Mouse (Mus musculus): Measurements from ENCODE around the gene Tas2r134.

Gene Tas2r134

DNA sequence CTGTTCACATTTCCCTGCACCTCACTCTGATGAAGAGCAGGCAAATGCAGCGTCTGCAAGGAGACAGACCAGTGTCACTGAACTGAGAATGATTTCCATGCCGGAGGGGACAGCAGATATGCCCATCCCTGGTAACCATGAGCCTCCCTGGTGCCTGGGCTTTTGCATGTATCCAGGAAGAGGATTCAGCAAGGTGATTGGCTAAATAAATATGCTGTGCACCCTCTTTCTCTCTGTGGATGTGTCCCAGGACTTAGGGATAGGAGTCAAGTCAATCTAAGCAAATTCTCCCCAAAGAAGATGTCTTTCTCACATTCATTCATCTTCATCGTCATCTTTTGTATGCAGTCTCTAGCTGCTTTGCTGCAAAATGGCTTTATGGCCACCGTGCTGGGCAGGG is at the start of gene Tas2r134:
TSS of gene Tas2r134 (plus strand) at position 301 of the 400 bp plus-strand sequence.
- no peak for DNase-seq (ENCODE audit: low read depth, low spot score)

GRCm38 (mm10) chr2:51579767-51580166 is 47.5 kb upstream of the Tas2r134 start:
- no peak for DNase-seq (ENCODE audit: low read depth, low spot score)

- DNase-seq (ENCODE audit: low read depth, low spot score) = no peak
These were observed 43.0 kb upstream of the Tas2r134 start for GRCm38 (mm10) chr2:51584050-51585046.

DNA sequence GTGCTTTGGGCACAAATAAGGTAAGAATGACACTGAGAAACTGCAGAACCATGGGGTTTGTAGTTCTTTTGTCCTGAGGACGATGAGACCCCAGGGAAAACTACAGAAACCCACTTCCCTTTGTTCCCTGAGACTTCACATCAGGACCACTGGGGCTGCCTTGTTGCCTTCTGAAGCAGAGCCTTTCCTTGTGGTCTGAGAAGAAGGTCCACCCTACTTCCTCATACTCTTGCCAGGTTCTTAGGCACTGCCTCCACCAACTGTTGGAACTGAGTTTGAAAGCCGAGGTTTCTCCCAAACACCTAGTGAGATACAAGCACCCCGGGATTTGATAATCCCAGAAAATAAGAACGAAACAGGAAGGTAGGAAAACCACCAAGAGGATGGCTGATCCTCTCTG is 39.0 kb upstream of the Tas2r134 start:
- DNase-seq (ENCODE audit: low read depth, low spot score) = no peak

GRCm38 (mm10) chr2:51588895-51589294 is 38.4 kb upstream of the Tas2r134 start:
- no peak for DNase-seq (ENCODE audit: low read depth, low spot score)

- no peak for DNase-seq (ENCODE audit: low read depth, low spot score)
These were observed 37.7 kb upstream of the Tas2r134 start for GRCm38 (mm10) chr2:51589627-51590026.

- no peak for DNase-seq (ENCODE audit: low read depth, low spot score)
These were observed 37.0 kb upstream of the Tas2r134 start for GRCm38 (mm10) chr2:51590308-51590707.

GRCm38 (mm10) chr2:51592157-51592556 is 35.2 kb upstream of the Tas2r134 start:
- no peak for DNase-seq (ENCODE audit: low read depth, low spot score)

DNA sequence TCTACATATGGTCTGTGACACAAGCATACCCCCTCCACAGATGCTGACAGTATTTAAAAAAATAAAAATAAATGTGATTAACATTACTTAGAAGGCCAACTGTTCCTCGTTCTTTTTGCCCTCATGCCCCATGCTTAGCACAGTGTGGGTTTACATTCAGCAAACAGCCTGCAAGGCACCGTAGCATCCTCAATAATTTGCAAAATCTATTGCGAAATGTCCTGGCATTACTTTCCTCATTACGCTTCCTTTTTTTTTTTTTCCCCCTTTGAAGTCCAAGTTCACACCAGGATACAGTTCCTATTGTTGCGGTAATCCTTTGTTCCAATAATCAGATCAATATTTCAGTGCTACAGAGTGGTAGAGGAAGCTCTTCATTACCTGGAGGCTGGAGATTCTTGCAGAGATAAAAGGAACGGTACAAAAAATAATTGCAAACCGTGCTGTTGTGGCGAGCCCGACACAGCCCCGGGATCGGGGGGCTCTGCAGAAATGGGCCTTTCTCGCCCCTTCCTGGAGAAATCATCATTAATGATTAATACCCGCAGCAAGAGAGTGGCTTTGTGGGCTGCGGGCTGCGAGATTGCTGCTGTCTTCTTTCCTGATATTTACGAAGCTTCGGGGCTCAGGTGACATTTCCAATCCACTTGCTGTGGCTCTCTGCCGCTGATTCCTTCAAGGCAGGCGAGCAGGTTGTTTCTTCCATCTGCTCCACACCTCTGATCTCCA is 27.7 kb upstream of the Tas2r134 start:
- no peak for DNase-seq (ENCODE audit: low read depth, low spot score)

DNA sequence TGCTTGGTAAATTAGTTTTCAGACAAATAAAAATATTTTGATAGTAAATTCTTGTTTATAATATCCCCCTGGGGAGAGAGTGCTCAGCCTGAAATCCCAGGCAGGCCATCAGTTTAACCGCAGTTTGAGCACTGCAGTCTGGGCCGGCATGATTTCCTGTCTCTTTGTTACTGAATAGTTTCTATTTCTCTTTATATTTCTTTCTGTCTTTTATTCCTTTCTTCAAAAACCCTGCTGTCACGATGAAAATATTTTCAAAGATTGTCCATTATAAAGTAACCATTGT is 27.2 kb upstream of the Tas2r134 start:
- DNase-seq (ENCODE audit: low read depth, low spot score) = no peak

GRCm38 (mm10) chr2:51600873-51601272 is 26.4 kb upstream of the Tas2r134 start:
- no peak for DNase-seq (ENCODE audit: low read depth, low spot score)

- DNase-seq (ENCODE audit: low read depth, low spot score) = no peak
These were observed 17.0 kb upstream of the Tas2r134 start for GRCm38 (mm10) chr2:51610305-51610704.

GRCm38 (mm10) chr2:51610897-51611296 is 16.4 kb upstream of the Tas2r134 start:
- no peak for DNase-seq (ENCODE audit: low read depth, low spot score)

DNA sequence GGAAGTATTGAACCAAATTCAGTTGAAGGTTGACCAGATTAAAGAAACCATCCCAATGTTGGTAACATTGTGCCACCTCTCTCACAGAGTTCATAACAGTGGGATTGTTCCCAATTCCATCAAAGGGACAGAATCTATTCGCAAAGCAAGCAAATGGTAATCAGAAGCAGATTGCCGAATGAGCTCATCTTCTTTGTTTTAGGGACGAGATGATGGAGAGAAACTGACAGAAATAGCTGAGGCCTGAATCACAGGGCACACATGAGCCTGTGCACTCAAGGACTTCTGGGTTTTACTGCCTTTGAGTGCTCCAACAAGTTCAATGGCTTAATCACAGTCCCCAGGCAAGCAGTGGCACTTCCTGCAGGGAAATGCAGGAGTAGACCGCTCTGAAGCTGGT is 13.6 kb upstream of the Tas2r134 start:
- no peak for DNase-seq (ENCODE audit: low read depth, low spot score)

DNA sequence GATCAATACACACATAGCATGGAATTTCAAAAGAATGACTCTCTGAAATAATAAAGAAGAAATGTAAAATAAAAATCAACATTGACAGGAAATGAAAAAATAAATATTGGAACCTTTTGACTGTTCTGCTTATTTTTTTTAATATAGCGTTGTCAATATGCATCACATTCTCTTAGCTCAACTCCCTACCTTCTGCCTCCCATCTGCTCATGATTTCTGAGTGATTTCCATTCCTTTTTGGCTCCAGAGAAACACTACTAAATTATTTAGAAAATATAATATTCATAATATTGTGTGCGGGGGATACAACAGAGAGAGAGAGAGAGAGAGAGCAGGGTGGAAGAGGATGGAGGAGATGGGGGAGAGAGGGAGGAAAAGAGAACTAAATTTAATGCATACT is 5.4 kb upstream of the Tas2r134 start:
- no peak for DNase-seq (ENCODE audit: low read depth, low spot score)

DNA sequence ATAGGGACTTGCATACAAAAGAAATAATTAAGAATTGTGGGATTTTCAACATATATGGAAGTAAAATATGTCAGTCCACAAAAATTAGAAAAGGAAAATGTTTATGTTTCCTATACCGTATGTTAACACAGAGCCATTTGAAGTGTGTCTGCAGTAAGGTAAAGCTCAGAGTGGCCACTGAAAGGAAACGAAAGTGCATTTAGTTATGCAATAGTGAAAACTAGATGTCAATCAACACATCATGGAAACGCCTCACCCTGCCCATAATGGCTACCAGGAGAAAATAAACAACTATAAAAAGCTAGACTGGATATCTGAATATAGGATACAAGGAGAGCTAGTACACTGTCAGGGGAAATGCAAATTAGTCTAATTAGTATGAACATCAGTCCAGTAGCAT is 1.3 kb upstream of the Tas2r134 start:
- DNase-seq (ENCODE audit: low read depth, low spot score) = no peak

- no peak for DNase-seq (ENCODE audit: low read depth, low spot score)
These were observed 4.1 kb downstream of the Tas2r134 start for GRCm38 (mm10) chr2:51631428-51631827.

GRCm38 (mm10) chr2:51637681-51638080 is 10.4 kb downstream of the Tas2r134 start:
- DNase-seq (ENCODE audit: low read depth, low spot score) = no peak

DNA sequence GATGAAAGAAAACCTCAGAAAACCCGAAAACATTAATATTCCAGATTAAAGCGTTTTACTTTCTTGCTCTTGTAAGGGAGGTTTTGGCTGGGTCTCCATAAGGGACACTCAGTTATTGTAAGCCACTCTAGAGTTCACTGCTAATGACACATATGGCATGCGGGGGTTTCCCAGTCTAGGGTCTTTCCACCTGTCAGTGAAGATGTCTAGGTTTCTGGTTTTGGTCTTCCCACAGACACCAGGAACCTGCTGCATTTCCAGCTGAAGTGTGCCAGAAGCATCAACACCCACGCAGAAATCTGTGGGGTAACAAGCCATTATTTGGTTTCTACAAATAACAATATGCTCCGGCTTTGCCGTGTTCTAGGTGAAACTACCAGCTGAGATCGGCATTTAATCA is 14.3 kb downstream of the Tas2r134 start:
- DNase-seq (ENCODE audit: low read depth, low spot score) = no peak

DNA sequence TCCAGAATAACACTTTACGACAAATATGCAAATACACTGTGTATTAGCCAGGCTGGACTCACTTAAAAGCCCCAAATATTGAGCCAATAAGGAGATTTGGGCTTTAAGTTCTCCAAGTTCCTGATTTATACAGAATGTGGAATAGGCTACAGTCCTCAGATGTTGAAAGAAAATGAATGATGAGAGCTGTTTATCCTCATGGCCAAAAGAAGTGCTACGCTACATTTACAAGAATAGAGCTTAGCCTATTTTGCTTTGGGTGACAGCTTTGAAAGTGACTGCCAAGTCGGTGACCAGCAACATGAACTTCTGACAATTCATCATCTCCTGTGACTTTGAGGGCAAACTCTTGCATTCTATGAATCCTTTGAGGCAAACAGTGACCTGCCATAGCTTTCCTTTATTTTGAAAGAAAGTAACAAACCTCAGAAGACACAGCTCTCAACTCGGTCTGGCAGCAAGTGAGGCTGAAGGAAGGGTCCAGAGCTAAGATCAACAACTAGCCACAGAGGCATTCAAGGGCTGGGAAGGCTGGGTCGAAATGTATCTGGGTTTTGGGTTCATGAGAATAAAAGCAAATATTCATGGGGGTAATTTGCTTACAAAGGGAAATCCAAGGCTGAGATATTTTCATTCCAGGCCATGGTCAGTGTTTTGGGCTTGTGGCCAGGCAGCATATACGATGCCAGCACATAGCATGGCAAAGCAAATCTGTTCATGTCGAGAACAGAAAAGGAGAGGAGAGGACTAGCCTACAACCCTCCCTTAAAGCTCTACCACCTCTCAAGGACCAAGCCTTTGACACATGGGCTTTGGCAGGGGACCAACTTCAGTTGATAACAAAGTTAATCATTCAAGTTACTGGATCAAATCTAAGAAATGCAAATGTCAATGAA is 16.2 kb downstream of the Tas2r134 start:
- no peak for DNase-seq (ENCODE audit: low read depth, low spot score)

GRCm38 (mm10) chr2:51647972-51648371 is 20.7 kb downstream of the Tas2r134 start:
- DNase-seq (ENCODE audit: low read depth, low spot score) = no peak

DNA sequence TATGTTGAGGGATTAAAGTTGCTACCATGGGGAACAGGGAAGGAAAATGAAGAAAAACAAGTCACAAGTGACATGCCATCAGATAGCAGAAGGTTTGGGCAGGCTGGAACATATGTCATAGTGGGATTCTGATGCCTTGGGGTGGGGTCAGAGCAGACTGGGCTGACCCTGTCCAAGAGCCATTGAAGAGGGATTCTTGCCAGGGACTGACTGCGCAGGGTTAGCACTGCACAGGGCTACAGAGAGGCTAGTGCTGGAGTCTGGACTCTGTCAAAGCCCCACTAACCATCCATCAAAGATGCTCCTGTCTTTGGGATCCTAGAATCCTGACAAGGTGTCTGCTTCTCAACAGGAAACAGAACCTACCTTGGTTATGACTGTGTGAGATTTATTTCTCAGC is 22.6 kb downstream of the Tas2r134 start:
- DNase-seq (ENCODE audit: low read depth, low spot score) = no peak

Measured in A20 (cell line).